In genomic region chr3:49686182-49686895, GRCm38 (mm10) we compare ENCODE assay signal across 15 mouse cellular contexts.
DNase-seq lines count a peak whose midpoint lies in the region; ATAC-seq and TF ChIP-seq lines count a peak whose summit lies in the region.
"Had no signal": no experiment of that assay in that cellular context is flagged by ENCODE, and none has a peak within 500 bp of the region (broad histone marks: within the 10 kb centered on the region; RNA-seq: fewer than 3 reads in every experiment).

No protein-coding gene starts in this region.

- WGBS in kidney, adult 2 months, result 8% methylated on average over 4 of the region's 4 CpGs
- WGBS in neural tube, embryonic 11.5 days, result 51% methylated on average over 4 of the region's 4 CpGs
- 37% methylated on average over 4 of the region's 4 CpGs for WGBS in neural tube, embryonic 15.5 days

- H3ac ChIP-seq in myocyte (ENCODE audit: control insufficient read depth, insufficient read length), result no peak overlapping the region

- no peaks in the 10 kb centered on the region for H3K79me2 ChIP-seq in myocyte (ENCODE audit: control insufficient read depth, insufficient read depth)

- no peak for TF ChIP-seq CTCF in kidney, adult 2 months (conservative IDR thresholded peaks at IDR 0.05; ENCODE audit: insufficient read depth, insufficient read length, low read depth, low read length)

- no peaks in the 10 kb centered on the region for H3K9me3 ChIP-seq in neural tube, embryonic 11.5 days (ENCODE audit: control insufficient read depth, low read length)
- no peaks in the 10 kb centered on the region for H3K9me3 ChIP-seq in neural tube, embryonic 15.5 days (replicated peaks)

- no peak for TF ChIP-seq POLR2A in kidney, adult 2 months (IDR thresholded peaks at IDR 0.05; ENCODE audit: low read depth, low read length)
- TF ChIP-seq POLR2A in myocyte (IDR thresholded peaks at IDR 0.05; ENCODE audit: insufficient read length, low read depth), result no peak

- H3K9ac ChIP-seq in neural tube, embryonic 11.5 days (ENCODE audit: low read length), result no peak overlapping the region
- no peak overlapping the region for H3K9ac ChIP-seq in neural tube, embryonic 15.5 days (replicated peaks)

- ATAC-seq in neural tube, embryonic 11.5 days (ENCODE audit: insufficient read depth, low FRiP score, low TSS enrichment), result no peak
- ATAC-seq in neural tube, embryonic 15.5 days (ENCODE audit: low FRiP score), result no peak
- no peak for ATAC-seq in erythroblast, adult 5-6 weeks (replicated peaks; ENCODE audit: low FRiP score, poor library complexity, severe bottlenecking)
- ATAC-seq: forebrain, embryonic 14.5 days had no signal

- H3K36me3 ChIP-seq in kidney, adult 2 months (ENCODE audit: control insufficient read depth, insufficient read depth, low read length), result no peaks in the 10 kb centered on the region
- no peaks in the 10 kb centered on the region for H3K36me3 ChIP-seq in neural tube, embryonic 11.5 days (ENCODE audit: control insufficient read depth, insufficient read depth, low read length)
- no peaks in the 10 kb centered on the region for H3K36me3 ChIP-seq in neural tube, embryonic 15.5 days
- no peaks in the 10 kb centered on the region for H3K36me3 ChIP-seq in myocyte (ENCODE audit: control insufficient read depth, insufficient read depth)

- no peaks in the 10 kb centered on the region for H3K27me3 ChIP-seq in kidney, adult 2 months (replicated peaks; ENCODE audit: control insufficient read depth, insufficient read depth, low read length)
- no peaks in the 10 kb centered on the region for H3K27me3 ChIP-seq in neural tube, embryonic 11.5 days (ENCODE audit: control insufficient read depth, insufficient read depth, low read length)
- no peaks in the 10 kb centered on the region for H3K27me3 ChIP-seq in neural tube, embryonic 15.5 days (replicated peaks)
- H3K27me3 ChIP-seq in myocyte (ENCODE audit: control insufficient read depth, insufficient read depth, insufficient read length), result no peaks in the 10 kb centered on the region

- H3K4me3 ChIP-seq in kidney, adult 2 months (ENCODE audit: insufficient read depth, low read depth, low read length), result no peak overlapping the region
- no peak overlapping the region for H3K4me3 ChIP-seq in neural tube, embryonic 11.5 days (ENCODE audit: low read depth, low read length)
- H3K4me3 ChIP-seq in neural tube, embryonic 15.5 days (replicated peaks), result no peak overlapping the region
- no peak overlapping the region for H3K4me3 ChIP-seq in myocyte
- H3K4me3 ChIP-seq: gastrocnemius, adult 2 months; left cerebral cortex, adult 2 months had no signal

- peak; percentile 1 for DNase-seq in kidney, adult 2 months
- DNase-seq in kidney, postnatal 10 days, result no peak
- peak; percentile 12 for DNase-seq in neural tube, embryonic 11.5 days (ENCODE audit: low spot score)
- peak; percentile 8 for DNase-seq in embryo, embryonic 9.5 days (ENCODE audit: extremely low spot score)
- DNase-seq: adrenal gland, postnatal 25 days; cerebellum, postnatal 25 days; gastrocnemius, adult 2 months; thymus, postnatal 36 days had no signal

- no peak overlapping the region for H3K27ac ChIP-seq in kidney, adult 2 months (ENCODE audit: insufficient read depth, low read depth, low read length)
- no peak overlapping the region for H3K27ac ChIP-seq in neural tube, embryonic 11.5 days (ENCODE audit: low read depth, low read length)
- no peak overlapping the region for H3K27ac ChIP-seq in neural tube, embryonic 15.5 days (replicated peaks)
- H3K27ac ChIP-seq: gastrocnemius, adult 2 months; left cerebral cortex, adult 2 months; stomach, postnatal 0 days had no signal

- no peaks in the 10 kb centered on the region for H3K4me1 ChIP-seq in kidney, adult 2 months (ENCODE audit: control insufficient read depth, insufficient read depth, low read length)
- no peaks in the 10 kb centered on the region for H3K4me1 ChIP-seq in neural tube, embryonic 11.5 days (ENCODE audit: control insufficient read depth, insufficient read depth, low read length)
- no peaks in the 10 kb centered on the region for H3K4me1 ChIP-seq in neural tube, embryonic 15.5 days

- H3K4me2 ChIP-seq in neural tube, embryonic 11.5 days (ENCODE audit: low read depth), result no peak overlapping the region
- no peak overlapping the region for H3K4me2 ChIP-seq in neural tube, embryonic 15.5 days
- H3K4me2 ChIP-seq in myocyte (ENCODE audit: low read depth), result peak overlapping the region; percentile 27
- H3K4me2 ChIP-seq: liver, embryonic 11.5 days had no signal

TF ChIP-seq in myocyte, 11 proteins besides CTCF, POLR2A, EP300 and RAD21:
- TF ChIP-seq POLR2AphosphoS2 (IDR thresholded peaks at IDR 0.05; ENCODE audit: insufficient read length, low read depth) (no peak), MYOG (IDR thresholded peaks at IDR 0.05; ENCODE audit: control insufficient read depth in 1 of 3, insufficient read depth in 1 of 3, insufficient read length in 2 of 3, low read depth in 2 of 3) (peak in 1 of 3 experiments; percentile 22), CEBPB (IDR thresholded peaks at IDR 0.05; ENCODE audit: insufficient read depth, poor library complexity, severe bottlenecking) (no peak)
